ENCODE assay signal across 8 mouse cellular contexts in genomic region chr2:38351641-38352320, GRCm38 (mm10). TPM values are rescaled to one million over a fixed set of nuclear protein-coding genes. Genes with fewer than 3 reads are reported as not detected.
DNase-seq lines count a peak whose midpoint lies in the region; ATAC-seq and TF ChIP-seq lines count a peak whose summit lies in the region.

No protein-coding gene starts in this region.

- peaks cover 32% of the 10 kb centered on the region for H3K4me1 ChIP-seq in lung, embryonic 15.5 days
- H3K4me1 ChIP-seq in embryonic facial prominence, embryonic 12.5 days = peaks cover 32% of the 10 kb centered on the region
- H3K4me1 ChIP-seq in hindbrain, postnatal 0 days (ENCODE audit: insufficient read depth, low read length) = peaks cover 7% of the 10 kb centered on the region; the same call in 1 of the 2 replicates

- TF ChIP-seq CTCF in hindbrain, postnatal 0 days (IDR thresholded peaks at IDR 0.05; ENCODE audit: low read depth) = no peak

- H3K9me3 ChIP-seq in lung, embryonic 15.5 days = no peaks in the 10 kb centered on the region
- no peaks in the 10 kb centered on the region for H3K9me3 ChIP-seq in embryonic facial prominence, embryonic 12.5 days
- no peaks in the 10 kb centered on the region for H3K9me3 ChIP-seq in hindbrain, postnatal 0 days (ENCODE audit: low read length)

- peak overlapping the region; percentile 75 for H3K4me2 ChIP-seq in lung, embryonic 15.5 days
- peak overlapping the region; percentile 66 for H3K4me2 ChIP-seq in embryonic facial prominence, embryonic 12.5 days (replicated peaks)
- H3K4me2 ChIP-seq in hindbrain, postnatal 0 days (ENCODE audit: low read depth, low read length) = peak overlapping the region; percentile 65

- DNase-seq in lung, postnatal 14 days = no peak
- no peak for DNase-seq in hindbrain, postnatal 0 days (ENCODE audit: low spot score)
- peak; percentile 70 for DNase-seq in neural tube, embryonic 10.5 days (ENCODE audit: extremely low spot score, low spot score)
- no peak for DNase-seq in adrenal gland, adult 18-20 months (ENCODE audit: low spot score in 2 of 2)
- no peak for DNase-seq in gastrocnemius, postnatal 14 days

- peaks cover 100% of the 10 kb centered on the region for H3K27me3 ChIP-seq in lung, embryonic 15.5 days
- H3K27me3 ChIP-seq in embryonic facial prominence, embryonic 12.5 days = peaks cover 93% of the 10 kb centered on the region
- peaks cover 75% of the 10 kb centered on the region for H3K27me3 ChIP-seq in hindbrain, postnatal 0 days (ENCODE audit: insufficient read depth, low read length)

- intact Hi-C loops in gastrocnemius, postnatal 14 days (cut with DNase I; ENCODE audit: low total_unique reads) = no loop called here

- no peak overlapping the region for H3K27ac ChIP-seq in lung, embryonic 15.5 days
- peak overlapping the region; percentile 69; the same call in 1 of the 2 replicates for H3K27ac ChIP-seq in embryonic facial prominence, embryonic 12.5 days
- no peak overlapping the region for H3K27ac ChIP-seq in hindbrain, postnatal 0 days

- ATAC-seq in lung, embryonic 15.5 days (ENCODE audit: borderline replicate concordance, extremely low read depth, low FRiP score, low TSS enrichment) = no peak
- ATAC-seq in embryonic facial prominence, embryonic 12.5 days (ENCODE audit: insufficient number of reproducible peaks, insufficient read depth, low FRiP score, low TSS enrichment) = no peak
- ATAC-seq in hindbrain, postnatal 0 days = no peak
- ATAC-seq in monocyte, adult 5-6 weeks (replicated peaks; ENCODE audit: insufficient number of reproducible peaks, low FRiP score, low TSS enrichment, poor library complexity, severe bottlenecking) = no peak

- WGBS in lung, embryonic 15.5 days = 1% methylated on average over 45 of the region's 57 CpGs
- WGBS in embryonic facial prominence, embryonic 12.5 days = 1% methylated on average over 56 of the region's 57 CpGs
- WGBS in hindbrain, postnatal 0 days = 2% methylated on average over 55 of the region's 57 CpGs

- H3K9ac ChIP-seq in lung, embryonic 15.5 days = no peak overlapping the region
- peak overlapping the region; percentile 64 for H3K9ac ChIP-seq in embryonic facial prominence, embryonic 12.5 days
- H3K9ac ChIP-seq in hindbrain, postnatal 0 days (replicated peaks; ENCODE audit: low read length) = peak overlapping the region; percentile 14; the same call in 1 of the 2 replicates

- peak overlapping the region; percentile 36 for H3K4me3 ChIP-seq in lung, embryonic 15.5 days
- peak overlapping the region; percentile 43 for H3K4me3 ChIP-seq in embryonic facial prominence, embryonic 12.5 days
- H3K4me3 ChIP-seq in hindbrain, postnatal 0 days (ENCODE audit: low read length) = peak overlapping the region; percentile 39

- H3K36me3 ChIP-seq in lung, embryonic 15.5 days = no peaks in the 10 kb centered on the region
- no peaks in the 10 kb centered on the region for H3K36me3 ChIP-seq in embryonic facial prominence, embryonic 12.5 days
- H3K36me3 ChIP-seq in hindbrain, postnatal 0 days (ENCODE audit: insufficient read depth, low read length) = no peaks in the 10 kb centered on the region

RNA-seq across cellular contexts. Expression of gene Lhx2, which starts 12.7 kb away (rescaled TPM):
- 0.05 TPM in 1 of 2 replicates, not detected in the other for polyA plus RNA-seq in lung, embryonic 15.5 days (2015; fragmentation: Nextera tagmentation; extraction: Ambion mirVana)
- polyA plus RNA-seq in embryonic facial prominence, embryonic 12.5 days (2016; fragmentation: Nextera tagmentation; extraction: Ambion mirVana) = 18.4 and 22.2 TPM in 2 replicates
- 22.2 and 33.2 TPM in 2 replicates for total RNA-seq in hindbrain, postnatal 0 days (2014; rRNA removed)
- polyA plus RNA-seq in hindbrain, postnatal 0 days (2015; fragmentation: Nextera tagmentation; extraction: Ambion mirVana) = 4.6 and 7.3 TPM in 2 replicates
- not detected in 3 replicates for total RNA-seq in monocyte, adult 5-6 weeks (2017)
- not detected for total RNA-seq in adrenal gland, adult 18-20 months (2021)
- under 1 TPM; 0.23 to 0.29 TPM for total RNA-seq in gastrocnemius, postnatal 14 days (2021)

Comparison
In these comparisons a context has a peak if more than half of its experiments do, and no peak if none do; other contexts are left out.
1. RNA of gene Lhx2, which starts 12.7 kb away (total RNA-seq): 22.2 to 33.2 TPM in hindbrain, postnatal 0 days; 0.23 to 0.29 TPM in gastrocnemius, postnatal 14 days, not detected in adrenal gland, adult 18-20 months and not detected in monocyte, adult 5-6 weeks; every median in the first group is over 10 times any median in the second.
2. Peak in every context shown above with its lines, with median percentiles within 50 percentile points of each other: H3K4me2 ChIP-seq and H3K4me3 ChIP-seq.